Mouse (Mus musculus): ENCODE results near the gene Olfr315.
"Not testable (repeated sequence)": the region's sequence is repeated elsewhere in the genome, so short reads cannot be mapped to it uniquely, and the experiment has no call there.

Gene Olfr315

GRCm38 (mm10) chr11:58772888-58773287 is at the start of gene Olfr315:
Gene Olfr315 (plus strand): TSS chr11:58773188.
- no peak for DNase-seq (ENCODE audit: low read depth, low spot score)

- DNase-seq (ENCODE audit: low read depth, low spot score) = no peak
Observed at GRCm38 (mm10) chr11:58723914-58724313, 49.1 kb upstream of the Olfr315 start, which contains the start of gene Olfr318. Gene Olfr318 (minus strand): TSS chr11:58724014.

GRCm38 (mm10) chr11:58727896-58728650 is 44.9 kb upstream of the Olfr315 start:
- not testable (repeated sequence) for DNase-seq (ENCODE audit: low read depth, low spot score)

DNA sequence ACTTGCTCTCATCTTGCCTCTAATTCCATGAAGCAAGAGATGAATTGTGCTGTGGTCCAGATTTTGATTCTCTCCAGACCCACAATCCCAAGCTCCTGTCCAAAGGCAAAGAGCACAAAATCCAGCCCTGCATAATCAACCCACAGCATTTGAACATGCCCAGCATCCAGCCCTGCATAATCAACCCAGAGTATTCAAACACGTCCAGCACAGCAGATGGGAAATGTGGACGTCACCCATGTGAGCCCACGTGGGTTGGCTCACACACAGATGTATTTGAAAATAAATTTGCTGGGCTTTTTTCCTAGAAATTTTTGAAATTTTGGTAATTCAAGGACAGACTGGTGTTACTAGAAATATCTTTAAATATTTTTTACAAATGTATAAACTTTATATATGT is 39.6 kb upstream of the Olfr315 start:
- no peak for DNase-seq (ENCODE audit: low read depth, low spot score)

DNA sequence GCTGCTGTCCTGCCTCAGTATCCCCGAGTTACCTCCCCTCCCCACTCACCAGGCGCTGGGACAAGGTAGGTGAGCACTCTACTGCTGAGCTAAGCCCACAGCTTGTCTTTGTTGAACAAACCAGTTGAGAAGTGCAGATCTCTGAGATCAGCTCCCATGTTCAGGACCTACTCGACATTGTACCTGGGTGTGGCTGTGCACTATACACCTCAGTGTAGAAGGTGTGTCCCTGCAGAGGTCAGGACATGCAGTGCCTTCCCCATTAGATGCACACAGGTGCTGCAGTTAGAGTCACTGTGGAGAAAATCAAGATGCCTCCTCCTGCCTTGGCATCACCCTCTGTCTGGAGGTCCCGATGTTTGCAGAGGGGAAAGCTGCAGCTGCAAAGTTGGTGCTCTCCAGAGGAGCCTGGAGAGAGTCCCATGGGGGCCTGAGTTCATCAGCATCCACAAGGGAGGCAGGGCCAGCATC is 34.2 kb upstream of the Olfr315 start, which contains the start of gene Olfr317:
Gene Olfr317, minus strand, starts transcription at position 421 of the 471 bp plus-strand sequence.
- no peak for DNase-seq (ENCODE audit: low read depth, low spot score)

- not testable (repeated sequence) for DNase-seq (ENCODE audit: low read depth, low spot score)
Observed at GRCm38 (mm10) chr11:58751096-58751495, 21.9 kb upstream of the Olfr315 start.

- DNase-seq (ENCODE audit: low read depth, low spot score) = no peak
Observed at GRCm38 (mm10) chr11:58752434-58752833, 20.6 kb upstream of the Olfr315 start, which contains the start of gene Olfr316. Gene Olfr316 (plus strand): TSS chr11:58752734.

GRCm38 (mm10) chr11:58782480-58783089 is 9.6 kb downstream of the Olfr315 start, which contains the start of gene Olfr314:
Gene Olfr314 (plus strand): TSS chr11:58782952.
- no peak for DNase-seq (ENCODE audit: low read depth, low spot score)

DNA sequence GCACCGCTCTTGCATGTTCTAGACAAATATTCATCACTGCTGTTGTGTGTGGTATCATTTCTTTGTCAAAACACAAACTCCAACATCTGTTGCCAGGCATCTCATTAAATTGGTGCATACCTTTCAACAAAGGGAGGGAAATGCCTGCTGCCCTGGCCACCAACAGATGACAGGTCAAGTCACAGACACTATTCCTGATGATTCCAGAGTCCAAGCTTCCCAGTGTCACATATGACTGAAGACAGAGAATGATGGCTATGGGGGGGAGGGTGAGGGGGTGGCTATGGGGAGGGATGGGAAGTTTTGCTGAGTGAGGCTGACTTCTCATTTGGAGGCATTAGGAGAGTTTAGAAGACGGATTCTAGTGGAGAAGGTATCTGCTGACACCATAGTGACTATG is 11.2 kb downstream of the Olfr315 start:
- no peak for DNase-seq (ENCODE audit: low read depth, low spot score)

DNA sequence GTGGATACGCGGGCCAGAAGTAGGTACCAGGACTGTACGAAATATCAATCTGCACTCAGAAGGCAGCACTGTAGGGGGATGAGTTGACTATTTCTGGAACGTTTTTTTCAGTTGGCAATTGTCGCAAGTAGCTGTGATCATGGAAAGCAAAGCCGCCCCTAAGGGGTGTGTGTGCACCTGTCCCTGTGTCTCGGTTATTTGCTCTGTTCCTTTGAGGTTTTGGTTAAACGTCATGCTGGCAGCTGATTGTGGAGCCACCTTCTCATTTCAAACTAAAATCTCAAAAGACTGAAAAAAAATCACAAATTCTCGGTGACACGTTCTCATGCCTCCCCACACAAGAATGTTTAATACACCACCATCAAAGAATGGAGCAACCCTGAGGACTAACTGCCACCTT is 14.7 kb downstream of the Olfr315 start:
- DNase-seq (ENCODE audit: low read depth, low spot score) = no peak

GRCm38 (mm10) chr11:58788346-58788745 is 15.4 kb downstream of the Olfr315 start:
- DNase-seq (ENCODE audit: low read depth, low spot score) = no peak

DNA sequence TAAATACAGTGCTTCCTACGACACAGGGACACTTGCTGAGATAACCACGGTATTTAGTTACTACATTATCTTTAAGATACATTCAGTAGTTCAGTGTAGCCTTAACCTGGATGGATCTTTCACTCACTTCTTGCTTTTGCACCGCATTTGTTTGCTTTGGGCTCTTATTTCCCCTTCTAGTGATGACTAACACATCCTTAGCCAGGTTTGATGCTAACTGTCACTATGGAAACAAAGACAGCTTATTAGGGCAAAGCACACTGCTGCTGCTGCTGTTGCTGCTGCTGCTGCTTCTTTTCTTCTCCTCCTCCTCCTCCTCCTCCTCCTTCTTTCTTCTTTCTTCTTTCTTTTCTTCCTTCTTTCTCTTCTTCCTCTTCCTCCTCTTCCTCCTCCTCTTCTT is 16.5 kb downstream of the Olfr315 start:
- no peak for DNase-seq (ENCODE audit: low read depth, low spot score)

- DNase-seq (ENCODE audit: low read depth, low spot score) = no peak
Observed at GRCm38 (mm10) chr11:58790053-58790452, 17.1 kb downstream of the Olfr315 start.

DNA sequence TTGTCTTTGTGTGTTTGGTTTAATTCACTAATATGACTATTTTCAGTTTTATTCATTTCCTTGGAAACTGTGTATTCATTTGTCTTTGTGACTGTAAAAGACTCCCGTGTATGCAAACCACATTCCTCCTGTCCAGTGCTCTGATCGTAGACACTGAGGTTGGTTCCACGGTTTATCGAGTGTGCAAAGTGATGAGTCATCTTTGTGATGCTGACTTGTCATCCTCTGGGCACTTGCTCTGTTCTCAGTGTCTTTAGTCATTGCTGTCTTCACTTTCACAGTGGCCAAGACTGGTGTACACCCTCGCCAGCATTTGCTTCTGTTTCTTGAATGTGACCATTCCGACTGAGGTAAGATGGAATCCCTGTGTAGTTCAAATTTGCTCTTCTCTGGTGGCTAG is 17.7 kb downstream of the Olfr315 start:
- no peak for DNase-seq (ENCODE audit: low read depth, low spot score)

DNA sequence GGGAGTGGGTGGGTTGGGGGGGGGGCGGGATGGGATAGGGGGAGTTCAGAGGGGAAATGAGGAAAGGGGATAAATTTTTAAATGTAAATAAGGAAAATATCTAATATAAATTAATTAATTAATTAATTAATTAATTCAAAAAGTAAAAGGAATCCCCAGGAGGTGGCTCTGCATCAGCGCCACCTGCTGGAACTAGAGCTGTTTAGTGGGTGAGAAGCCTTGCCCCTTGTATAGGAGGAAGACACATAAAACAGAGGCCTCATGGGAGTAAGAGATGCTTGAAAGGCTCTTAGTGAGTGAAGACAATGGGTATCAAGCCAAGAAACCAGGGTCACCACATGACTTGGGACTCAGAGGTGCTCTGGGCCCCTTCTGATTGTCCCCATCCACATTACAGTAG is 22.9 kb downstream of the Olfr315 start:
- DNase-seq (ENCODE audit: low read depth, low spot score) = no peak

GRCm38 (mm10) chr11:58796850-58797249 is 23.9 kb downstream of the Olfr315 start:
- no peak for DNase-seq (ENCODE audit: low read depth, low spot score)

DNA sequence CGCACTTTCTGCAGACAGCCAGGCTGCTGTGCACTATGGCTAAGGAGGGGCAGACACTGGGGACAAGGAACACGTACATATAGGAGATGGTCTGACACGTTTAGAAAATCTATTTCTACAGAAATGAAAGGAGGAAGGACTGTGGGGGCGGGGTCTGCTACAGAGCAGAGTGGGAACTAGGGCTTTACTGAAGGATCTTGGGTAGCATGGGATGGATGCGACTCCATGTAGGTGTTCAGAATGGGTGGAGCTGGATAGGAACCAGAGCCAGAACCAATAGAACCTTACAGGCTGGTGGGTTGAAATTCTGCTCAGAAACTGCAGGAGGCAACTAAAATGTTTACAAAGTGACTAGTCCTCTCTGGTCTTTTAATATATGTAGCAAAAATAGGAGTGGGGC is 26.8 kb downstream of the Olfr315 start:
- no peak for DNase-seq (ENCODE audit: low read depth, low spot score)

- DNase-seq (ENCODE audit: low read depth, low spot score) = peak; percentile 24
Observed at GRCm38 (mm10) chr11:58801558-58802228, 28.7 kb downstream of the Olfr315 start, which contains the start of gene Fam183b. Gene Fam183b (minus strand): TSS chr11:58801960.

DNA sequence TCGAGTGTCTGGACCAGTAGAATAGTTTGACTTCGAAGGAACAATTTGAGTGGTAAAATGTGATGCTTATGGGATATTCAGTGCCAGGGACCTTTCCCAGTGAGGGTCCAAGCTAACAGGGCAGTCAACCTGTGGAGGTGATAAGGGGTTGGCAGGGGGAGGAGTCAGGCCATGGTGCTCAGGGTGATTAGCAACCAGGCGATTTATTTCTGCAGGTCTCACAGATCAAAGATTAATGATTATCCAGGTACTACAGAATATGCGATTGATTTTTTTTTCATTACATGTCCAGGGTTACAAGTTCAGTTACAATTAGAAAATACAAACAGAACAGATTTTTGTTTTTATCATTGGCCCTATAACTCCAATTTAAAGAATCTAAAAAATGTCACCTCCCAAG is 30.9 kb downstream of the Olfr315 start:
- no peak for DNase-seq (ENCODE audit: low read depth, low spot score)

GRCm38 (mm10) chr11:58804393-58804792 is 31.4 kb downstream of the Olfr315 start:
- DNase-seq (ENCODE audit: low read depth, low spot score) = no peak

- DNase-seq (ENCODE audit: low read depth, low spot score) = peak; percentile 16
Observed at GRCm38 (mm10) chr11:58812001-58812400, 39.0 kb downstream of the Olfr315 start.

DNA sequence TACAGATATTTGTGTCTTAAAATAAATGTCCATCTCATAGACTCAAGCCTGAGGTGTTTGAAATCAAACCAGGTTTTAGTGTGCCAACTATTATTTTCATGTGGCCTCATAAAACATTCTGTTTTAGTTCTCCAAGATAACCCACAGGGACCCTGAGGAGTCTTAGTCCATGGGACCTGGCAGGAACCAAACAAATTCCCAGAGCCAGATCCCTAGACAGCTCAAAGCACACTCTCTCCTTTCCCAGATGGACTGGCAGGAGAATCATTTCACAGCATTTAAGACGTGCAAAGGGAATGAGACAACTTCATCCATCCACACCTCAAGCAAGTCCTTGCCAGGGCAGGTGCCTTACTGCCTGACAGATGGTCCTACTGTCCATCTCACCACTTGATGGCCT is 41.7 kb downstream of the Olfr315 start, which contains the start of gene Olfr313:
Gene Olfr313, plus strand, starts transcription at position 301 of the 400 bp plus-strand sequence.
- DNase-seq (ENCODE audit: low read depth, low spot score) = not testable (repeated sequence)
